Mouse (Mus musculus) intestine, postnatal 0 days (tissue): Measurements from ENCODE around the gene Thbs1. TPM values are rescaled to one million over a fixed set of nuclear protein-coding genes. Genes with fewer than 3 reads are reported as not detected.
A peak's percentile ranks its signal among the peaks of the same experiment; 100 is the strongest.

Source experiments
- ATAC-seq: fragments of 200-750 bp; cut with Nextera tagmentation; 2 replicates; pipeline ENCODE4 v1.8.0; 2017; ENCODE audit warnings: mild to moderate bottlenecking, moderate TSS enrichment, moderate library complexity
- H3K27ac ChIP-seq: fragments of 300-500 bp; sonication (generic); 2 replicates; pipeline ENCODE4 v1.5.1; 2014; ENCODE audit warnings: mild to moderate bottlenecking, low read depth, low read length, moderate library complexity
- H3K27me3 ChIP-seq: fragments of 300-500 bp; sonication (generic); replicated peaks from 2 replicates; pipeline ENCODE4 v1.6.1; 2014; ENCODE audit warnings: low read length, mixed read lengths; ENCODE audit not compliant: control insufficient read depth, insufficient read depth
- H3K36me3 ChIP-seq: fragments of 300-500 bp; sonication (generic); 2 replicates; pipeline ENCODE4 v1.6.1; 2014; ENCODE audit warnings: mild to moderate bottlenecking, moderate library complexity; ENCODE audit not compliant: control insufficient read depth, insufficient read depth
- H3K4me1 ChIP-seq: fragments of 300-500 bp; sonication (generic); replicated peaks from 2 replicates; pipeline ENCODE4 v1.6.1; 2014; ENCODE audit warnings: antibody characterized with exemption, low read length, mixed read lengths; ENCODE audit not compliant: control insufficient read depth, insufficient read depth
- H3K4me2 ChIP-seq: fragments of 300-500 bp; sonication (generic); replicated peaks from 2 replicates; pipeline ENCODE4 v1.6.1; 2014; ENCODE audit warnings: low read depth, mild to moderate bottlenecking, moderate library complexity
- H3K4me3 ChIP-seq: fragments of 300-500 bp; sonication (generic); 2 replicates; pipeline ENCODE4 v1.5.1; 2014; ENCODE audit warnings: low read depth, low read length
- H3K9ac ChIP-seq: fragments of 300-500 bp; sonication (generic); 2 replicates; pipeline ENCODE4 v1.6.1; 2014; ENCODE audit warnings: mild to moderate bottlenecking, low read depth, low read length
- H3K9me3 ChIP-seq: fragments of 300-500 bp; sonication (generic); 2 replicates; pipeline ENCODE4 v1.6.1; 2016; ENCODE audit warnings: mixed run types; ENCODE audit not compliant: control insufficient read depth
- CTCF ChIP-seq: sonication (generic); IDR thresholded peaks from 2 replicates; pipeline ENCODE4 v1.5.1; 2016; ENCODE audit warnings: low read depth, mild to moderate bottlenecking, control low read depth, antibody characterized with exemption, moderate library complexity
- WGBS: fragments of 180-500 bp; shearing (Covaris S2); extraction: QIAGEN DNeasy Blood & Tissue Kit; methylation state at CpG from one replicate; pipeline ENCODE4 v1.1.7; 2014; 5-methylcytosine and 5-hydroxymethylcytosine counted together
- polyA plus RNA-seq: library from polyadenylated mRNA; unstranded; fragments of >200 nt; fragmentation: Nextera tagmentation; extraction: Ambion mirVana; gene quantifications from 2 replicates; pipeline ENCODE4 v1.2.1, GENCODE M21; 2015

Thbs1 gene
- polyA plus RNA-seq, 1 experiment from 2014 or later = 13.2 TPM

DNA sequence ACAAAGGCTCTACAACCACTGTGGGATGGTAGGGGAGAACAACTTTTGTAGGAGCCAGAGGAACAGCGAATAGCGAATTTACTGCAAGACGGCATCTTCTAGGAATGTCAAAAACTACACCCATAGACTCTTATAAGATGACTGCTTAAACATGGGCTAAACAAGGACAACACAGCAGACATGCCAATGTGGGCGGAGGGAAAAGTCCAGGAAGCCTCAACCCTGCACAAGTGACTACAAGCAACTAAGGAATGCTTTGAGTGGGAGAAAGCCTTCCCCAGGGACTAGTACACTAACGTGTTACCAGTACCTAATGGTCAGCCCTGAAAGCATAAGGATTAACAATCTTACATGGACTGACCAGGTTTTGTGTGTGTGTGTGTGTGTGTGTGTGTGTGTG is 20.4 kb upstream of the Thbs1 start:
- Histone ChIP-seq H3K27me3 (no peaks in the 10 kb centered on the region), H3K4me1 (no peaks in the 10 kb centered on the region), H3K4me2 (no peak overlapping the region), H3K4me3 (no peak overlapping the region), H3K27ac (no peak overlapping the region), H3K9me3 (no peaks in the 10 kb centered on the region), H3K36me3 (no peaks in the 10 kb centered on the region), H3K9ac (no peak overlapping the region)
- 82% methylated on average over 5 of the region's 5 CpGs for WGBS
- TF ChIP-seq CTCF = no peak
- no peak for ATAC-seq

DNA sequence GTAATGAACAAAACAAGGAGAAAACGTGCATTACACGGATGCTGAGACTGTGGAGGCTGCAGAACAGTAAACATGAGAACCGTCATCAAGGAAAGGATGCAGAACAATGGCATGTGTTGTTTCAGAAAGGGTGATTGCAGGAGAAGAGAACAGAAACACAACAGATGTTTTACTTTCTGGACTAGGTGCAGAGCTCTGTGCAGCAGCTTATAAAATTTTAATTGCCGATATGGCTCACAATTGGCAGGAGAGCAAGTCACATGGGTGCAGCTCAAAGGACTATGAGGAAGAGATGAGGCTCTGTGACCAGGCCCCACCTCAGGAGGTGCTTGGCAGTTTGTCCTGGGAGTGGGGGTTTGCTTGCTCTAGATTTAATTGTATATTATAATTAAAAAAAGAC is 12.6 kb upstream of the Thbs1 start:
- whole genome bisulfite sequencing = 68% methylated on average over 4 of the region's 4 CpGs
- no peak overlapping the region for H3K9ac ChIP-seq
- no peak for ATAC-seq
- no peak overlapping the region for H3K4me3 ChIP-seq
- no peaks in the 10 kb centered on the region for H3K27me3 ChIP-seq
- TF ChIP-seq CTCF = no peak
- H3K36me3 ChIP-seq = no peaks in the 10 kb centered on the region
- no peak overlapping the region for H3K27ac ChIP-seq
- H3K9me3 ChIP-seq = no peaks in the 10 kb centered on the region
- H3K4me2 ChIP-seq = no peak overlapping the region
- no peaks in the 10 kb centered on the region for H3K4me1 ChIP-seq

DNA sequence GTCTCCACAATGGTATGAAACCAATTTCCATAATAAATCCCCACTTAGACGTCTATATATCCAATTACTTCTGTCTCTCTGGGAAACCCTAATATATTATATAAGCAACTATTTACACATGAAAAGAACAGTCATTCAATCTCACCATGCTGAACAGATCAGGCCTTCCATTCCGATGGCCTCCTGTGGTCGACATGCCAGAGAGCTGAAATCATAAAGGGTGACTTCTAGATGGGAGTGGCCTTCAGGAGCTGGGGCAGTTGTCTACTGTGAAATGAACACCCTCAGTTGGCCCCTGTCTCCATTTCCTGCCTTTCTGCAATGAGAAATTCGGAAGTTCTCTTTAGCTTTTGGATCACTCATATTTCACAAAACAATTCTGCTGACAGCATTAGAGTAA is 9.5 kb upstream of the Thbs1 start:
- TF ChIP-seq CTCF = no peak
- ATAC-seq = no peak
- WGBS = 74% methylated on average over 4 of the region's 4 CpGs
- H3K9me3 ChIP-seq = no peaks in the 10 kb centered on the region
- no peak overlapping the region for H3K27ac ChIP-seq
- no peaks in the 10 kb centered on the region for H3K27me3 ChIP-seq
- no peak overlapping the region for H3K4me2 ChIP-seq
- no peak overlapping the region for H3K9ac ChIP-seq
- H3K4me1 ChIP-seq = no peaks in the 10 kb centered on the region
- H3K4me3 ChIP-seq = no peak overlapping the region
- H3K36me3 ChIP-seq = no peaks in the 10 kb centered on the region

DNA sequence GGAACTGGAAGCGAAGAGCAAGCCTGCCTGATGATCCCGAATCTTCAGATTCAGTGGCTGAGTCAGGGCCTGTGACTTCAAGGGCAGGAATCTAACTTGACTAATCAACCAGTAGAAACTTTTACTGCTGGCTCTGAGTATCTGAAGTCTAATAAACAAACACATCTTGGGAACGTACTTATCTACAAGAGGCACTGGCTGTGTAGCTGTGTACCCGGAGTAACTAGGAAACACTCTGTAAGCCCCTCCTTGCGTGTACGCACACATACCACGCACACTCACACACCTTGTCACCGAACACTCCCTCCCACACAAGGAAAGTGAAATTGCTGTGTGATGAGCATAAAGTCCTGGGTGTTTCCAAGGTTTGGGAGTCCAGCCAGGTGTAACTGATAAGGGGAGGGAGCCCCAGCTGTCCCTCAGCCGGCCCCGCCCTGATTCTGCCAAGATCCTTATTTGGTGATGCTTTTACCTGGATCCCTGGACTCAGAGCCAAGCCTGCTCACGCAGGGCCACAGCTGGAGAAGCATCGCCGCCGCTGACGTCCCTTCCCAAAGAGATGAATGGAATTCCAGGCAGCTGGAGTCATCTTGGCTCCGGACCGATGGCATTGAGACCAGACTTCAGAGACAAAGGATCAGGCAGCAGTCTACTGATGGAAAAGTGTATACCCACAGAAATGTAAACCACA is 1.3 kb upstream of the Thbs1 start:
- H3K36me3 ChIP-seq = peaks cover 4% of the 10 kb centered on the region; the same call in 1 of the 2 replicates
- ATAC-seq = peak; percentile 48
- H3K9ac ChIP-seq = no peak overlapping the region
- TF ChIP-seq CTCF = no peak
- H3K4me2 ChIP-seq = peak overlapping the region; percentile 83
- 16% methylated on average over 17 of the region's 17 CpGs for WGBS
- no peaks in the 10 kb centered on the region for H3K27me3 ChIP-seq
- H3K27ac ChIP-seq = no peak overlapping the region
- H3K4me1 ChIP-seq = no peaks in the 10 kb centered on the region
- H3K4me3 ChIP-seq = peak overlapping the region; percentile 65; the same call in 1 of the 2 replicates
- no peaks in the 10 kb centered on the region for H3K9me3 ChIP-seq

DNA sequence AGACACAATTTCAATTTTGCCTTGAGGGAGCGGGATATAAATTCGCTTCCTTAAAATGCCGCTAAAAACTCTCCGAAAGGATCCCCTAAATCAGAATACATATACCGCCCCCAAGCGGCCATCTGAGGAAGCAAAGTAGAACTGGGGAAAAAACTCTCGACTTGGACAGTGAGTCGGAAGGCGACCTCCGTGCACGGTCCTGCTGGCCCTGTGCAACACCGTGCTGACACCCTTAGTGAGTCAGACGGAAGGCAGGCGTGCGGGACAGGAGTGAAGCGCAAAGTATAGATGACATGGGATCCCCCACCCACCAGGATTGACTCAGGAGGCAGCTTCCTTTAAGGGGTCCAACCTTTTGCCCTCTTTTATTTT is 574 bp upstream of the Thbs1 start:
- H3K4me3 ChIP-seq = peak overlapping the region; percentile 65
- H3K9ac ChIP-seq = peak overlapping the region; percentile 68
- under 1% methylated on average over 16 of the region's 16 CpGs for WGBS
- ATAC-seq = peak; percentile 52
- peak overlapping the region; percentile 72 for H3K27ac ChIP-seq
- no peaks in the 10 kb centered on the region for H3K9me3 ChIP-seq
- no peaks in the 10 kb centered on the region for H3K27me3 ChIP-seq
- peaks cover 4% of the 10 kb centered on the region; the same call in 1 of the 2 replicates for H3K36me3 ChIP-seq
- TF ChIP-seq CTCF = peak; percentile 85
- H3K4me2 ChIP-seq = peak overlapping the region; percentile 83
- no peaks in the 10 kb centered on the region for H3K4me1 ChIP-seq

DNA sequence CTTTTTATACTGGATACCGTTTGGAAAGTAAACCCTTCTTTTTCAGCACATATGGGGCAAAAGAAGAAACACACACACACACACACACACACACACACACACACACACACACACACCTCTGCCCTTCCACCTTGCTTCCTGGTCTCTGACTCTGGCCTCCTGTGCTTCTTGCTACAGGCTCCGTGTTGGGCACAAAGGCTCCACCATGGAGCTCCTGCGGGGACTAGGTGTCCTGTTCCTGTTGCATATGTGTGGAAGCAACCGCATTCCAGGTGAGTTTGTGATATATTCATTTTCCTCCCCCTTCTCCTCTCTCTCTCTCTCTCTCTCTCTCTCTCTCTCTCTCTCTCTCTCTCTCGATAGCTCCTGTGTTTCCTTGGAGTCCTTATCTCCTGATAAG is 762 bp downstream of the Thbs1 start:
- WGBS = 11% methylated on average over 5 of the region's 5 CpGs
- TF ChIP-seq CTCF = no peak
- peaks cover 14% of the 10 kb centered on the region for H3K36me3 ChIP-seq
- H3K9ac ChIP-seq = peak overlapping the region; percentile 68; the same call in 1 of the 2 replicates
- peak overlapping the region; percentile 65 for H3K4me3 ChIP-seq
- H3K4me1 ChIP-seq = no peaks in the 10 kb centered on the region
- ATAC-seq = 0 out of 2 replicates have a peak, but pooled peaks have one; percentile 8
- H3K9me3 ChIP-seq = no peaks in the 10 kb centered on the region
- no peak overlapping the region for H3K27ac ChIP-seq
- H3K4me2 ChIP-seq = peak overlapping the region; percentile 83
- no peaks in the 10 kb centered on the region for H3K27me3 ChIP-seq
